Mouse (Mus musculus): ENCODE data around the gene Setd5. TPM values are rescaled to one million over a fixed set of nuclear protein-coding genes. Genes with fewer than 3 reads are reported as not detected.
A peak's percentile ranks its signal among the peaks of the same experiment; 100 is the strongest.

Gene Setd5
- polyA plus RNA-seq, 1 experiment, result 25.4 TPM

- Histone ChIP-seq H3K4me1 (ENCODE audit: control insufficient read depth, insufficient read depth, insufficient read length, low read length) (no peaks in the 10 kb centered on the region), H3K27ac (ENCODE audit: insufficient read depth, low read depth, low read length) (no peak overlapping the region), H3K27me3 (ENCODE audit: control insufficient read depth, insufficient read depth, low read length) (no peaks in the 10 kb centered on the region), H3K36me3 (ENCODE audit: control insufficient read depth, insufficient read depth, low read length) (peaks cover 53% of the 10 kb centered on the region), H3K4me3 (ENCODE audit: low read depth, low read length) (no peak overlapping the region)
- WGBS, result 90% methylated on average over 3 of the region's 3 CpGs
- TF ChIP-seq CTCF (IDR thresholded peaks at IDR 0.05; ENCODE audit: extremely low read depth, insufficient read length, insufficient replicate concordance, low read depth, low read length) (no peak), POLR2A (IDR thresholded peaks at IDR 0.05; ENCODE audit: low read depth, low read length) (no peak)
Observed at GRCm38 (mm10) chr6:113109378-113109777, 32.2 kb downstream of the Setd5 start.

- H3K36me3 ChIP-seq (ENCODE audit: control insufficient read depth, insufficient read depth, low read length), result peaks cover 53% of the 10 kb centered on the region
- no peaks in the 10 kb centered on the region for H3K27me3 ChIP-seq (ENCODE audit: control insufficient read depth, insufficient read depth, low read length)
- TF ChIP-seq CTCF (IDR thresholded peaks at IDR 0.05; ENCODE audit: extremely low read depth, insufficient read length, insufficient replicate concordance, low read depth, low read length), result no peak
- no peak for TF ChIP-seq POLR2A (IDR thresholded peaks at IDR 0.05; ENCODE audit: low read depth, low read length)
- no peak overlapping the region for H3K27ac ChIP-seq (ENCODE audit: insufficient read depth, low read depth, low read length)
- H3K4me1 ChIP-seq (ENCODE audit: control insufficient read depth, insufficient read depth, insufficient read length, low read length), result no peaks in the 10 kb centered on the region
- H3K4me3 ChIP-seq (ENCODE audit: low read depth, low read length), result no peak overlapping the region
- 75% methylated on average over 7 of the region's 7 CpGs for WGBS
Observed at GRCm38 (mm10) chr6:113109956-113110355, 32.8 kb downstream of the Setd5 start.

GRCm38 (mm10) chr6:113120806-113121205 lies 43.6 kb downstream of the Setd5 start:
- H3K27ac ChIP-seq (ENCODE audit: insufficient read depth, low read depth, low read length), result no peak overlapping the region
- peaks cover 69% of the 10 kb centered on the region for H3K36me3 ChIP-seq (ENCODE audit: control insufficient read depth, insufficient read depth, low read length)
- TF ChIP-seq POLR2A (IDR thresholded peaks at IDR 0.05; ENCODE audit: low read depth, low read length) (no peak), CTCF (IDR thresholded peaks at IDR 0.05; ENCODE audit: extremely low read depth, insufficient read length, insufficient replicate concordance, low read depth, low read length) (no peak)
- no peaks in the 10 kb centered on the region for H3K4me1 ChIP-seq (ENCODE audit: control insufficient read depth, insufficient read depth, insufficient read length, low read length)
- H3K27me3 ChIP-seq (ENCODE audit: control insufficient read depth, insufficient read depth, low read length), result no peaks in the 10 kb centered on the region
- WGBS, result 89% methylated on average over 10 of the region's 10 CpGs
- H3K4me3 ChIP-seq (ENCODE audit: low read depth, low read length), result no peak overlapping the region

- no peak for TF ChIP-seq POLR2A (IDR thresholded peaks at IDR 0.05; ENCODE audit: low read depth, low read length)
- Histone ChIP-seq H3K27ac (ENCODE audit: insufficient read depth, low read depth, low read length) (no peak overlapping the region), H3K27me3 (ENCODE audit: control insufficient read depth, insufficient read depth, low read length) (no peaks in the 10 kb centered on the region), H3K36me3 (ENCODE audit: control insufficient read depth, insufficient read depth, low read length) (peaks cover 49% of the 10 kb centered on the region), H3K4me3 (ENCODE audit: low read depth, low read length) (no peak overlapping the region), H3K4me1 (ENCODE audit: control insufficient read depth, insufficient read depth, insufficient read length, low read length) (no peaks in the 10 kb centered on the region)
- WGBS, result 73% methylated on average over 2 of the region's 2 CpGs
Observed at GRCm38 (mm10) chr6:113133360-113133759, 56.2 kb downstream of the Setd5 start.

- no peaks in the 10 kb centered on the region for H3K27me3 ChIP-seq (ENCODE audit: control insufficient read depth, insufficient read depth, low read length)
- H3K4me3 ChIP-seq (ENCODE audit: low read depth, low read length), result 0 out of 2 replicates have a peak overlapping the region, but pooled peaks have one; percentile 22
- TF ChIP-seq CTCF (IDR thresholded peaks at IDR 0.05; ENCODE audit: extremely low read depth, insufficient read length, insufficient replicate concordance, low read depth, low read length) (no peak), POLR2A (IDR thresholded peaks at IDR 0.05; ENCODE audit: low read depth, low read length) (no peak)
- peaks cover 48% of the 10 kb centered on the region for H3K36me3 ChIP-seq (ENCODE audit: control insufficient read depth, insufficient read depth, low read length)
- peak overlapping the region; percentile 81 for H3K27ac ChIP-seq (ENCODE audit: insufficient read depth, low read depth, low read length)
- WGBS, result 2% methylated on average over 1 of the region's 1 CpGs
- H3K4me1 ChIP-seq (ENCODE audit: control insufficient read depth, insufficient read depth, insufficient read length, low read length), result peaks cover 17% of the 10 kb centered on the region
Observed at GRCm38 (mm10) chr6:113141389-113142094, 64.4 kb downstream of the Setd5 start.

GRCm38 (mm10) chr6:113144764-113145163 lies 67.6 kb downstream of the Setd5 start:
- no peak for TF ChIP-seq CTCF (IDR thresholded peaks at IDR 0.05; ENCODE audit: extremely low read depth, insufficient read length, insufficient replicate concordance, low read depth, low read length)
- no peak for TF ChIP-seq POLR2A (IDR thresholded peaks at IDR 0.05; ENCODE audit: low read depth, low read length)
- Histone ChIP-seq H3K4me3 (ENCODE audit: low read depth, low read length) (no peak overlapping the region), H3K36me3 (ENCODE audit: control insufficient read depth, insufficient read depth, low read length) (peaks cover 53% of the 10 kb centered on the region), H3K27me3 (ENCODE audit: control insufficient read depth, insufficient read depth, low read length) (no peaks in the 10 kb centered on the region), H3K27ac (ENCODE audit: insufficient read depth, low read depth, low read length) (no peak overlapping the region; the same call in 1 of the 2 replicates), H3K4me1 (ENCODE audit: control insufficient read depth, insufficient read depth, insufficient read length, low read length) (peaks cover 17% of the 10 kb centered on the region)
- 46% methylated on average over 1 of the region's 1 CpGs for WGBS

- H3K4me1 ChIP-seq (ENCODE audit: control insufficient read depth, insufficient read depth, insufficient read length, low read length), result peaks cover 17% of the 10 kb centered on the region
- peaks cover 56% of the 10 kb centered on the region for H3K36me3 ChIP-seq (ENCODE audit: control insufficient read depth, insufficient read depth, low read length)
- TF ChIP-seq POLR2A (IDR thresholded peaks at IDR 0.05; ENCODE audit: low read depth, low read length) (no peak), CTCF (IDR thresholded peaks at IDR 0.05; ENCODE audit: extremely low read depth, insufficient read length, insufficient replicate concordance, low read depth, low read length) (no peak)
- H3K27ac ChIP-seq (ENCODE audit: insufficient read depth, low read depth, low read length), result no peak overlapping the region
- H3K4me3 ChIP-seq (ENCODE audit: low read depth, low read length), result no peak overlapping the region
- 98% methylated on average over 4 of the region's 4 CpGs for whole genome bisulfite sequencing
- no peaks in the 10 kb centered on the region for H3K27me3 ChIP-seq (ENCODE audit: control insufficient read depth, insufficient read depth, low read length)
Observed at GRCm38 (mm10) chr6:113145249-113145648, 68.1 kb downstream of the Setd5 start.

All from small intestine, adult 2 months (tissue).